Mouse (Mus musculus): ENCODE results near the gene Id2.

GRCm38 (mm10) chr12:25112806-25113205 lies 15.9 kb upstream of the Id2 start:
- TF ChIP-seq CTCF (IDR thresholded peaks at IDR 0.05; ENCODE audit: borderline replicate concordance, extremely low read depth, insufficient read depth, insufficient read length) = no peak
- TF ChIP-seq POLR2A (IDR thresholded peaks at IDR 0.05; ENCODE audit: borderline replicate concordance, extremely low read depth, insufficient read depth, insufficient read length, poor library complexity, severe bottlenecking) = no peak
